Mouse (Mus musculus): ENCODE measurements around the gene Pglyrp4. TPM values are rescaled to one million over a fixed set of nuclear protein-coding genes. Genes with fewer than 3 reads are reported as not detected.

The Pglyrp4 gene
- polyA plus RNA-seq, 1 experiment from 2014 or later = not detected

Other genes with a start within 250 kb of the Pglyrp4 start
- gene Snapin, start 235.9 kb upstream of the Pglyrp4 start, polyA plus RNA-seq (2016; fragmentation: Nextera tagmentation; extraction: Ambion mirVana) = 74.0 and 76.3 TPM in 2 replicates
- gene Chtop, start 217.4 kb upstream of the Pglyrp4 start, polyA plus RNA-seq (2016; fragmentation: Nextera tagmentation; extraction: Ambion mirVana) = 197 and 209 TPM in 2 replicates
- 10.3 and 11.2 TPM in 2 replicates for gene S100a1, start 212.5 kb upstream of the Pglyrp4 start, polyA plus RNA-seq (2016; fragmentation: Nextera tagmentation; extraction: Ambion mirVana)
- 15.0 and 17.4 TPM in 2 replicates for gene S100a13, start 212.5 kb upstream of the Pglyrp4 start, polyA plus RNA-seq (2016; fragmentation: Nextera tagmentation; extraction: Ambion mirVana)
- 1.5 and 2.2 TPM in 2 replicates for gene S100a14, start 200.1 kb upstream of the Pglyrp4 start, polyA plus RNA-seq (2016; fragmentation: Nextera tagmentation; extraction: Ambion mirVana)
- gene S100a16, start 189.7 kb upstream of the Pglyrp4 start, polyA plus RNA-seq (2016; fragmentation: Nextera tagmentation; extraction: Ambion mirVana) = 56.1 and 58.0 TPM in 2 replicates
- gene S100a3, start 166.3 kb upstream of the Pglyrp4 start, polyA plus RNA-seq (2016; fragmentation: Nextera tagmentation; extraction: Ambion mirVana) = not detected in 2 replicates
- gene S100a2, start 136.7 kb upstream of the Pglyrp4 start, polyA plus RNA-seq (2016; fragmentation: Nextera tagmentation; extraction: Ambion mirVana) = not detected in 2 replicates
- not detected in 2 replicates for gene Gm42674, start 125.0 kb upstream of the Pglyrp4 start, polyA plus RNA-seq (2016; fragmentation: Nextera tagmentation; extraction: Ambion mirVana)
- 4.0 and 7.2 TPM in 2 replicates for gene S100a4, start 123.1 kb upstream of the Pglyrp4 start, polyA plus RNA-seq (2016; fragmentation: Nextera tagmentation; extraction: Ambion mirVana)
- 0.85 and 0.91 TPM in 2 replicates for gene S100a5, start 118.4 kb upstream of the Pglyrp4 start, polyA plus RNA-seq (2016; fragmentation: Nextera tagmentation; extraction: Ambion mirVana)
- 37.8 and 42.0 TPM in 2 replicates for gene S100a6, start 114.0 kb upstream of the Pglyrp4 start, polyA plus RNA-seq (2016; fragmentation: Nextera tagmentation; extraction: Ambion mirVana)
- 0.13 and 0.36 TPM in 2 replicates for gene S100a7a, start 72.9 kb upstream of the Pglyrp4 start, polyA plus RNA-seq (2016; fragmentation: Nextera tagmentation; extraction: Ambion mirVana)
- 16.8 and 18.3 TPM in 2 replicates for gene S100a8, start 57.9 kb upstream of the Pglyrp4 start, polyA plus RNA-seq (2016; fragmentation: Nextera tagmentation; extraction: Ambion mirVana)
- 8.6 and 11.9 TPM in 2 replicates for gene S100a9, start 31.2 kb upstream of the Pglyrp4 start, polyA plus RNA-seq (2016; fragmentation: Nextera tagmentation; extraction: Ambion mirVana)
- not detected in 2 replicates for gene Gm5849, start 51.0 kb downstream of the Pglyrp4 start, polyA plus RNA-seq (2016; fragmentation: Nextera tagmentation; extraction: Ambion mirVana)